Mouse (Mus musculus) lung, adult 18-20 months (tissue): ENCODE results near the gene Cs.

ENCODE experiments used
- DNase-seq, 2 experiments: peaks; one replicate each; pipeline ENCODE4 v3.0.0; 2022; ENCODE audit warnings: mixed read lengths in 2 of 2

The Cs gene

GRCm38 (mm10) chr10:128410560-128410845 is 73.0 kb downstream of the Cs start:
- DNase-seq, result no peak

- peak; percentile 96 to 97 for DNase-seq
Measured at GRCm38 (mm10) chr10:128411211-128412054, 73.9 kb downstream of the Cs start, which contains the start of the genes Nabp2 and Rnf41. Gene Nabp2 (minus strand): TSS chr10:128411492. Gene Rnf41 (plus strand): TSS chr10:128411657.

GRCm38 (mm10) chr10:128412055-128412381 is 74.5 kb downstream of the Cs start:
- DNase-seq, result no peak
